Mouse (Mus musculus) heart, embryonic 14.5 days (tissue): Measurements from ENCODE around the gene Tmem45a2. TPM values are rescaled to one million over a fixed set of nuclear protein-coding genes. Genes with fewer than 3 reads are reported as not detected.

ENCODE experiments used
- ATAC-seq: fragments of 200-750 bp; cut with Nextera tagmentation; 2 replicates; pipeline ENCODE4 v1.8.0; 2017; ENCODE audit warnings: low read depth, moderate TSS enrichment; ENCODE audit not compliant: insufficient number of reproducible peaks, insufficient read depth, low FRiP score
- H3K27ac ChIP-seq, 2 experiments: fragments of 200-500 bp in 1 of 2; fragments of 300-500 bp in 1 of 2; sonication (generic) in 1 of 2; replicated peaks in 1 of 2; 2 replicates each; pipeline ENCODE4 v1.5.1; 2012 to 2014; ENCODE audit warnings: low read depth in 2 of 2, low read length in 2 of 2, control low read depth in 1 of 2, mild to moderate bottlenecking in 1 of 2, mixed read lengths in 1 of 2; ENCODE audit not compliant: control insufficient read depth in 1 of 2, insufficient read depth in 1 of 2
- H3K27me3 ChIP-seq: fragments of 300-500 bp; sonication (generic); 2 replicates; pipeline ENCODE4 v1.6.1; 2014; ENCODE audit warnings: mild to moderate bottlenecking, low read length, control low read depth; ENCODE audit not compliant: control insufficient read depth, insufficient read depth
- H3K36me3 ChIP-seq: fragments of 300-500 bp; sonication (generic); 2 replicates; pipeline ENCODE4 v1.6.1; 2014; ENCODE audit warnings: mild to moderate bottlenecking, control low read depth, low read length, mixed read lengths; ENCODE audit not compliant: control insufficient read depth, insufficient read depth
- H3K4me1 ChIP-seq, 2 experiments: fragments of 200-500 bp in 1 of 2; fragments of 300-500 bp in 1 of 2; sonication (generic) in 1 of 2; 2 replicates each; pipeline ENCODE4 v1.6.1; 2012 to 2014; ENCODE audit warnings: low read length in 2 of 2, control low read depth in 1 of 2, mixed read lengths in 1 of 2; ENCODE audit not compliant: control insufficient read depth in 2 of 2, insufficient read depth in 2 of 2
- H3K4me2 ChIP-seq: fragments of 300-500 bp; sonication (generic); 2 replicates; pipeline ENCODE4 v1.6.1; 2014; ENCODE audit warnings: mild to moderate bottlenecking, low read length
- H3K4me3 ChIP-seq, 2 experiments: fragments of 200-500 bp in 1 of 2; fragments of 300-500 bp in 1 of 2; sonication (generic) in 1 of 2; 2 replicates each; pipeline ENCODE4 v1.5.1; 2012 to 2014; ENCODE audit warnings: low read length in 2 of 2, mild to moderate bottlenecking in 2 of 2, control low read depth in 1 of 2, low read depth in 1 of 2, moderate library complexity in 1 of 2; ENCODE audit not compliant: control insufficient read depth in 1 of 2, insufficient read depth in 1 of 2
- H3K9ac ChIP-seq: fragments of 300-500 bp; sonication (generic); 2 replicates; pipeline ENCODE4 v1.6.1; 2014; ENCODE audit warnings: mild to moderate bottlenecking, low read length
- H3K9me3 ChIP-seq: fragments of 300-500 bp; sonication (generic); 2 replicates; pipeline ENCODE4 v1.6.1; 2016; ENCODE audit warnings: low read length, control low read depth; ENCODE audit not compliant: control insufficient read depth
- WGBS: fragments of 180-500 bp; shearing (Covaris S2); extraction: QIAGEN DNeasy Blood & Tissue Kit; methylation state at CpG from one replicate; pipeline ENCODE4 v1.1.7; 2014; 5-methylcytosine and 5-hydroxymethylcytosine counted together
- polyA plus RNA-seq: library from polyadenylated mRNA; unstranded; fragments of >200 nt; fragmentation: Nextera tagmentation; extraction: Ambion mirVana; gene quantifications from 2 replicates; pipeline ENCODE4 v1.2.1, GENCODE M21; 2014

Tmem45a2 gene
- polyA plus RNA-seq, 1 experiment from 2014 or later: 0.14 TPM

DNA sequence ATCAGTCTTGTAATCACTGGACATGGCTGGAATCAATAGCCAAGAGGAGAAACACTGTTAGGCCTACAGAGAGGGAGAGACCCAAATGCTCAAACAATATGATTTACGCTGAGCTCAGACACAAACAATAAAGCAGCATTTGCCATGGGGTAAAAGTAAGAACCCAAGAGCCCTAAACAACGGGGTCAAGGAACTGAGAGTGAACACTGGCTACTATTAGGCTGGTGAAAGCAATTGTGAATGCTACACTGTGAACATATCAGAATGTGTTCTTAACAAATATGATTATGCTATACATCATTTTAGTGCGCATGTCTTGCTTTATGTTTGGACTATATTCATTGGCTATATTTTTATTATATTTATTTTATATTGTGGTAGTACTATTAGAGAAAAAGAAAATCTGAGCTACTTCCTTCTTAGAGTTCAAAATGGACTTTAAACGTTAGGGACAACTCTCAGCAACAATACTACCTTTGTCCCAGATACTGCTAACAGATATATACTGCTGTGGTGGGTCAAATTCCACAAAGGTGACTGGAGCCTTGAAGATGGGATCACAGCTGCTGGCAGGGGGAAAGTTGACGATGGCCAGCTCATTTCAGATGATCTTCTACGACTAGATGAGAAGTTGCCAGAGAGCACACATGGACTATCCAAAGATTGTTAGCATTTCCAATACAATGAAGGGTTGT is 21.9 kb upstream of the Tmem45a2 start:
- ATAC-seq: no peak
- Histone ChIP-seq H3K36me3 (no peaks in the 10 kb centered on the region), H3K9ac (no peak overlapping the region), H3K4me2 (no peak overlapping the region), H3K4me1 (no peaks in the 10 kb centered on the region), H3K27me3 (no peaks in the 10 kb centered on the region), H3K9me3 (no peaks in the 10 kb centered on the region), H3K4me3 (no peak overlapping the region), H3K27ac (no peak overlapping the region)
- whole genome bisulfite sequencing: 58% methylated on average over 6 of the region's 6 CpGs

DNA sequence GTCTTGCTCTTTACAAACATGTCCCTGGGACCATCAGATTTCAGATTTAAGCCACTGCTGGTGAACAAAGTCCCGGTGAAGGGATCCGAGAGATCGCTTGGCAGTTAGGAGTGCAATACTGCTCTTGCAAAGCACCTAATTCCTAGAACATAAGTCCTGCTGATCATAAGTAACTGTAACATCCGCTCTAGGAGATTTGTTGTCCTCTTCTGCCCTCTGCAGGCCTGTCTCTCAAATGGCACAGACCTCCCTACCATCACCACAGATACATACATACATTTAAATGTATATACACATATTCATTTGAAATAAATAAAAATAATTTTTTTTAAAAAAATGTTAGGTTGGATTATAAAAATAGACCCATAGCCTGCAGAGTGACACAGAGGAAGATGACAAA is 21.3 kb upstream of the Tmem45a2 start:
- Histone ChIP-seq H3K4me2 (no peak overlapping the region), H3K27ac (no peak overlapping the region), H3K4me3 (no peak overlapping the region), H3K9ac (no peak overlapping the region), H3K27me3 (no peaks in the 10 kb centered on the region), H3K9me3 (no peaks in the 10 kb centered on the region), H3K4me1 (no peaks in the 10 kb centered on the region), H3K36me3 (no peaks in the 10 kb centered on the region)
- 48% methylated on average over 4 of the region's 4 CpGs for WGBS
- no peak for ATAC-seq

GRCm38 (mm10) chr16:57079577-57079976 is 8.4 kb upstream of the Tmem45a2 start:
- Histone ChIP-seq H3K4me1 (no peaks in the 10 kb centered on the region), H3K9ac (no peak overlapping the region), H3K4me2 (no peak overlapping the region), H3K27ac (no peak overlapping the region), H3K4me3 (no peak overlapping the region), H3K27me3 (no peaks in the 10 kb centered on the region), H3K36me3 (no peaks in the 10 kb centered on the region), H3K9me3 (no peaks in the 10 kb centered on the region)
- WGBS: 71% methylated on average over 4 of the region's 4 CpGs
- no peak for ATAC-seq

DNA sequence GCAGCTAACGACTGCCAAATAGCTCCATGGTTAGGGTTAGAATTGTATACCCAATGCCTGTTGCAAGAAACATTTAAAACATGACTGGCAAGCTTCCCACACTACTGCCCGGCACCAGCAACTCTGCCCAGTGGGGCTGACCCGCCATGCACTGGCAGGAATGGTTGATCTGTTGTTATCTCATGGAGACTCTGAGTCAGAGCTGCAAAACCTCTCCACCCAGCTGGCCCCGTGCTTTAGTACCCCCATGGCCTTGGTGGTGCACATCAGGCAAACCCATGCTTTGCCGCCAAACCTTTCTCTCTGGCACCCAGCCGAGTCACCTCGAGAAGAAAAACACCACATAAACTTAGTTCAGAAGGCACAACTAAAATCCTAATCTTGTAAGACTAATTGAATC is 4.8 kb upstream of the Tmem45a2 start:
- WGBS: 51% methylated on average over 7 of the region's 7 CpGs
- H3K27me3 ChIP-seq: no peaks in the 10 kb centered on the region
- no peak overlapping the region for H3K9ac ChIP-seq
- no peaks in the 10 kb centered on the region for H3K4me1 ChIP-seq
- no peaks in the 10 kb centered on the region for H3K36me3 ChIP-seq
- no peak overlapping the region for H3K4me2 ChIP-seq
- no peak overlapping the region for H3K4me3 ChIP-seq
- no peak overlapping the region for H3K27ac ChIP-seq
- H3K9me3 ChIP-seq: no peaks in the 10 kb centered on the region
- ATAC-seq: no peak

DNA sequence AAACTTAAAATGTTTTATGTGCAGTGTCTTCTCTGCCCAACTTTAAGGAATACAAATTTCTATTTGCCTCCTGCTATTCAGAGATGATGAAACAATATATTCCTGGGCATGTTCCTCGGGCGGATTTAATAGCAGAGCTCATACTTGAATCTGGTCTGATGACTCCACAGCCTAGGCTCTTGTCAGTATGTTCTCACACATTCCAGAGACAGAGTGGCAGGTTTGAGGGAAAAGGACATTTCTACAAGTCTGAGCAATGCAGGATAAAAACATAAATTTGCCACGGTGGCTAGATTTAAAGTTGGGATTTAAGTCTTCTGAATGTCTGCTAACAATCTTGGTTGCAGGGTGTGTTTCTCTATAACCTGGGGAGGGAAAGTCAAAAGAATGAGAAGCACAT is 9.1 kb downstream of the Tmem45a2 start:
- H3K9ac ChIP-seq: no peak overlapping the region
- H3K4me1 ChIP-seq: no peaks in the 10 kb centered on the region
- H3K27me3 ChIP-seq: no peaks in the 10 kb centered on the region
- no peaks in the 10 kb centered on the region for H3K36me3 ChIP-seq
- H3K27ac ChIP-seq: no peak overlapping the region
- ATAC-seq: no peak
- no peak overlapping the region for H3K4me2 ChIP-seq
- H3K4me3 ChIP-seq: no peak overlapping the region
- H3K9me3 ChIP-seq: no peaks in the 10 kb centered on the region
- WGBS: 86% methylated on average over 3 of the region's 3 CpGs

DNA sequence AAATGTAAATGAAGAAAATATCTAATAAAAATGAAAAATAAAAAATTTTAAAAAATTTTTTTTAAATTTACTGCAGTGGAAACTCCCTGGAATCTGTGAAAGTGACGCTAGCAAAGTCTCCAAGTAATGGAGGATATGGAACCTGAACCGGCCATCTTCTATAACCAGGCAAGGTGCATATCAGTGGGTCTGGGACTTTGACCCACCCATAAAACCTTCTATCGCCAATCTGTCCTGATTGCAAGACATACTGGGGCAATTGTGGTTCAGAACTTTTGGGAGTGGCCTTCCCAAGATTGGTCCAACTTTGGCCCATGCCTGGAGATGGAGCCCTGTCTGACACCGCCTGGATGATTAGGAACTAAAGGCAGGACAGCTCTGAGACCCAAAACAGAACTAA is 14.2 kb downstream of the Tmem45a2 start:
- H3K36me3 ChIP-seq: no peaks in the 10 kb centered on the region
- H3K4me2 ChIP-seq: no peak overlapping the region
- no peaks in the 10 kb centered on the region for H3K9me3 ChIP-seq
- H3K27ac ChIP-seq: no peak overlapping the region
- no peak for ATAC-seq
- H3K4me3 ChIP-seq: no peak overlapping the region
- no peaks in the 10 kb centered on the region for H3K27me3 ChIP-seq
- no peaks in the 10 kb centered on the region for H3K4me1 ChIP-seq
- WGBS: 74% methylated on average over 4 of the region's 4 CpGs
- no peak overlapping the region for H3K9ac ChIP-seq

GRCm38 (mm10) chr16:57049974-57050373 is 21.2 kb downstream of the Tmem45a2 start:
- WGBS: 86% methylated on average over 3 of the region's 3 CpGs
- H3K4me1 ChIP-seq: no peaks in the 10 kb centered on the region
- no peak overlapping the region for H3K27ac ChIP-seq
- no peak overlapping the region for H3K9ac ChIP-seq
- no peak overlapping the region for H3K4me2 ChIP-seq
- no peak overlapping the region for H3K4me3 ChIP-seq
- no peaks in the 10 kb centered on the region for H3K27me3 ChIP-seq
- no peaks in the 10 kb centered on the region for H3K36me3 ChIP-seq
- no peaks in the 10 kb centered on the region for H3K9me3 ChIP-seq
- no peak for ATAC-seq

DNA sequence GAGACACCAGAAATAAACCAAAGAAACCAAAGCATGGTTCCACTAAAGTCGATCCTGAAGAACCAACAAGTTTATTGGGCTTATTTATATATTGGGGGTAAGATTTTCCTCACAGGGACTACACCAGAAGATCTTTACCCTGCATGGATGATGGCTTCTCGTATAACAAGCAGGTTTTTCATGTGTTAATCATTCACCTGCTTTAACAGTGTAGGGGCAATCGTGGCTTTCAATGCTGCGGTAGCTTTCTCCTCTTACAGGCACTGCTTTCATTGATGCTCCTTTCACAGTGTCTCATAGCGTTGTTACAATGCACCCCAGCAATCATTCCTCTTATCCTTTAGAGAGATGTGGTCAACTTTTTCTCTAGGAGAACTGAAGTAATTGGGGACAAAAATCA is 32.6 kb downstream of the Tmem45a2 start:
- no peaks in the 10 kb centered on the region for H3K36me3 ChIP-seq
- H3K4me3 ChIP-seq: no peak overlapping the region
- ATAC-seq: no peak
- no peaks in the 10 kb centered on the region for H3K27me3 ChIP-seq
- H3K9me3 ChIP-seq: no peaks in the 10 kb centered on the region
- no peak overlapping the region for H3K27ac ChIP-seq
- H3K9ac ChIP-seq: no peak overlapping the region
- H3K4me1 ChIP-seq: no peaks in the 10 kb centered on the region
- H3K4me2 ChIP-seq: no peak overlapping the region
- 68% methylated on average over 5 of the region's 5 CpGs for WGBS
